9 mouse cellular contexts compared by ENCODE assay signal in the genomic region with DNA sequence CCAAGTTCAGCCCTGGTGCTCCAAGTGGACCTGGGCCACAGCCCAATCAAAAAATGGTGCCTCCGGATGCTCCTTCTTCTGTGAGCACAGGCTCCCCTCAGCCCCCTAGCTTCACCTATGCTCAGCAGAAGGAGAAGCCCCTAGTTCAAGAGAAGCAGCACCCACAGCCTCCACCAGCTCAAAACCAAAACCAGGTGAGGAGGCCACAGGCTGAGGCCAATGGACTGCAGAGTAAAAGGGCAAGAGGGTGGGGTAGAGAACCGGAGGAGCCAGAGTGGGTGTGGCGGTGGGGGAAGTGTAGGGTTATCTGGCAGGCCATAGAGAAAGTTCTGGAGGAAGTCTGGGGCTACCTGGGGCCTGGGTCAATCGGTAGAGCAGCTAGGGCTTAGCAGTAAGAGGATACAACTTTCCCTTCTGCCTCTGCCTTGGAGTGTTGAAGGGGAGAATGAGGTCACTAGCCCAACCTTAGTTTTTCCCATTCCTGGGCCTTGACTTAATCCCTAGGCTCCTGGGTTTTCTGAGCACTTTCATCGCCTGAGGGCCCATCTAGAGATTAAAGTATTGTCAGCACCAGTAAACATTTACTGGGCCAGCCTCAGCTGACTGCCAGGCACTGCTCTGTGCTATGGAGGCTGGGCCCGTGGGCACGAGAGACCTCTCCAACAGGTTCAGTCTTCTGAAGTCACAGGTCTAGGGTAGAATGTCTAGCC. TPM values are rescaled to one million over a fixed set of nuclear protein-coding genes. Genes with fewer than 3 reads are reported as not detected.
A peak's percentile ranks its signal among the peaks of the same experiment; 100 is the strongest.
DNase-seq lines count a peak whose midpoint lies in the region; ATAC-seq and TF ChIP-seq lines count a peak whose summit lies in the region.
"Had no signal": no experiment of that assay in that cellular context is flagged by ENCODE, and none has a peak within 500 bp of the region (broad histone marks: within the 10 kb centered on the region; RNA-seq: fewer than 3 reads in every experiment).

No protein-coding gene starts in this region.

- no peak for TF ChIP-seq CTCF in spleen, adult 2 months (IDR thresholded peaks at IDR 0.05; ENCODE audit: extremely low read depth, insufficient read depth, insufficient read length, insufficient replicate concordance)
- no peak for TF ChIP-seq CTCF in heart, postnatal 0 days (IDR thresholded peaks at IDR 0.05; ENCODE audit: low read depth)

- no peaks in the 10 kb centered on the region for H3K9me3 ChIP-seq in heart, postnatal 0 days (replicated peaks; ENCODE audit: control insufficient read depth, low read length)
- no peaks in the 10 kb centered on the region for H3K9me3 ChIP-seq in liver, embryonic 13.5 days (replicated peaks)
- no peaks in the 10 kb centered on the region for H3K9me3 ChIP-seq in stomach, embryonic 16.5 days (replicated peaks; ENCODE audit: control insufficient read depth, low read length)

- peak in 1 of 2 experiments; percentile 38 for DNase-seq in spleen, adult 2 months (ENCODE audit: low read depth in 1 of 2, low spot score in 2 of 2)
- no peak for DNase-seq in spleen, adult 12 weeks (ENCODE audit: low spot score)
- DNase-seq in heart, postnatal 0 days (ENCODE audit: low spot score), result no peak
- no peak for DNase-seq in liver, embryonic 13.5 days
- no peak for DNase-seq in thymus, postnatal 36 days
- DNase-seq in frontal cortex, postnatal 10 days (ENCODE audit: low spot score in 2 of 2), result no peak
- DNase-seq in layer of hippocampus, postnatal 14 days (ENCODE audit: low spot score in 2 of 2), result no peak

- no peak for TF ChIP-seq EP300 in heart, postnatal 0 days (IDR thresholded peaks at IDR 0.05; ENCODE audit: low read depth)

- no peaks in the 10 kb centered on the region for H3K27me3 ChIP-seq in spleen, adult 2 months (ENCODE audit: control insufficient read depth, insufficient read depth, low read length)
- no peaks in the 10 kb centered on the region for H3K27me3 ChIP-seq in heart, postnatal 0 days (ENCODE audit: control insufficient read depth, insufficient read depth, low read length)
- H3K27me3 ChIP-seq in liver, embryonic 13.5 days, result no peaks in the 10 kb centered on the region
- no peaks in the 10 kb centered on the region for H3K27me3 ChIP-seq in stomach, embryonic 16.5 days (ENCODE audit: control insufficient read depth, insufficient read depth, low read length)

- ATAC-seq in heart, postnatal 0 days (ENCODE audit: insufficient read depth, low read depth), result no peak
- ATAC-seq in liver, embryonic 13.5 days (ENCODE audit: low read depth), result no peak
- no peak for ATAC-seq in stomach, embryonic 16.5 days (ENCODE audit: insufficient read depth, low FRiP score)

- peak overlapping the region; percentile 92 for H3K4me2 ChIP-seq in heart, postnatal 0 days (ENCODE audit: low read depth, low read length)
- H3K4me2 ChIP-seq in liver, embryonic 13.5 days, result peak overlapping the region; percentile 85
- H3K4me2 ChIP-seq in stomach, embryonic 16.5 days (ENCODE audit: low read depth, low read length), result peak overlapping the region; percentile 95

- TF ChIP-seq POLR2A in spleen, adult 2 months (IDR thresholded peaks at IDR 0.05; ENCODE audit: low read depth, low read length), result no peak

- H3K36me3 ChIP-seq in spleen, adult 2 months (ENCODE audit: control insufficient read depth, insufficient read depth, low read length), result peaks cover 10% of the 10 kb centered on the region
- peaks cover 32% of the 10 kb centered on the region for H3K36me3 ChIP-seq in heart, postnatal 0 days (replicated peaks; ENCODE audit: control insufficient read depth, insufficient read depth, low read length)
- H3K36me3 ChIP-seq in liver, embryonic 13.5 days, result peaks cover 25% of the 10 kb centered on the region
- peaks cover 17% of the 10 kb centered on the region; the same call in 1 of the 2 replicates for H3K36me3 ChIP-seq in stomach, embryonic 16.5 days (ENCODE audit: control insufficient read depth, insufficient read depth, low read length)

- H3K4me1 ChIP-seq in spleen, adult 2 months (ENCODE audit: control insufficient read depth, insufficient read depth, insufficient read length), result peaks cover 21% of the 10 kb centered on the region; the same call in 1 of the 2 replicates
- H3K4me1 ChIP-seq in heart, postnatal 0 days (ENCODE audit: control insufficient read depth, insufficient read depth), result peaks cover 54% of the 10 kb centered on the region
- H3K4me1 ChIP-seq in liver, embryonic 13.5 days (replicated peaks), result peaks cover 58% of the 10 kb centered on the region
- peaks cover 53% of the 10 kb centered on the region for H3K4me1 ChIP-seq in stomach, embryonic 16.5 days (ENCODE audit: control insufficient read depth, insufficient read depth, low read length)

- 42% methylated on average over 7 of the region's 7 CpGs for WGBS in spleen, adult 2 months
- WGBS in heart, postnatal 0 days, result 25% methylated on average over 7 of the region's 7 CpGs
- 28% methylated on average over 7 of the region's 7 CpGs for WGBS in liver, embryonic 13.5 days (ENCODE audit: insufficient replicate concordance)
- WGBS in stomach, embryonic 16.5 days, result 58% methylated on average over 7 of the region's 7 CpGs

- peak overlapping the region; percentile 89; the same call in 1 of the 2 replicates for H3K4me3 ChIP-seq in spleen, adult 2 months (ENCODE audit: extremely low read depth, insufficient read depth, insufficient read length)
- H3K4me3 ChIP-seq in heart, postnatal 0 days (ENCODE audit: low read depth, low read length), result peak overlapping the region; percentile 93
- peak overlapping the region; percentile 70 for H3K4me3 ChIP-seq in liver, embryonic 13.5 days (replicated peaks)
- peak overlapping the region; percentile 83 for H3K4me3 ChIP-seq in stomach, embryonic 16.5 days (replicated peaks; ENCODE audit: low read length)

- H3K27ac ChIP-seq in spleen, adult 2 months (ENCODE audit: insufficient read depth, low read length), result peak overlapping the region; percentile 17
- peak overlapping the region; percentile 97 for H3K27ac ChIP-seq in heart, postnatal 0 days (ENCODE audit: low read depth)
- peak overlapping the region; percentile 40 for H3K27ac ChIP-seq in liver, embryonic 13.5 days
- 0 out of 2 replicates have a peak overlapping the region, but pooled peaks have one; percentile 38 for H3K27ac ChIP-seq in stomach, embryonic 16.5 days (ENCODE audit: low read length)

- peak overlapping the region; percentile 91 for H3K9ac ChIP-seq in heart, postnatal 0 days (replicated peaks; ENCODE audit: low read depth, low read length)
- peak overlapping the region; percentile 74 for H3K9ac ChIP-seq in liver, embryonic 13.5 days
- H3K9ac ChIP-seq in stomach, embryonic 16.5 days (ENCODE audit: low read length), result peak overlapping the region; percentile 96; the same call in 1 of the 2 replicates

RNA-seq across cellular contexts. Expression of a gene that starts 2.5 kb away (rescaled TPM):
- 184 and 228 TPM in 2 replicates for polyA plus RNA-seq in spleen, adult 2 months (2012; rRNA removed)
- 96.2 and 140 TPM in 2 replicates for total RNA-seq in heart, postnatal 0 days (2014; rRNA removed; ENCODE audit: low replicate concordance)
- 86.4 and 89.9 TPM in 2 replicates for polyA plus RNA-seq in heart, postnatal 0 days (2015; fragmentation: Nextera tagmentation; extraction: Ambion mirVana)
- 36.5 and 39.7 TPM in 2 replicates for polyA plus RNA-seq in liver, embryonic 13.5 days (2015; fragmentation: Nextera tagmentation; extraction: Ambion mirVana)
- polyA plus RNA-seq in stomach, embryonic 16.5 days (2015; fragmentation: Nextera tagmentation; extraction: Ambion mirVana), result 99.0 and 107 TPM in 2 replicates
- total RNA-seq in layer of hippocampus, postnatal 14 days (2021), result 10 to 100 TPM; 59.4 to 60.1 TPM

RNA-seq across cellular contexts. Expression of a gene that starts 21.1 kb away (rescaled TPM):
- polyA plus RNA-seq in spleen, adult 2 months (2012; rRNA removed), result 0.18 and 0.19 TPM in 2 replicates
- 0.35 TPM in 1 of 2 replicates, not detected in the other for total RNA-seq in heart, postnatal 0 days (2014; rRNA removed; ENCODE audit: low replicate concordance)
- polyA plus RNA-seq in heart, postnatal 0 days (2015; fragmentation: Nextera tagmentation; extraction: Ambion mirVana), result 0.33 and 0.48 TPM in 2 replicates
- 2.7 and 2.9 TPM in 2 replicates for polyA plus RNA-seq in liver, embryonic 13.5 days (2015; fragmentation: Nextera tagmentation; extraction: Ambion mirVana)
- polyA plus RNA-seq in stomach, embryonic 16.5 days (2015; fragmentation: Nextera tagmentation; extraction: Ambion mirVana), result 25.5 and 31.3 TPM in 2 replicates
- under 1 TPM; 0.57 to 0.71 TPM for total RNA-seq in layer of hippocampus, postnatal 14 days (2021)

RNA-seq across cellular contexts. Expression of a gene that starts 27.5 kb away (rescaled TPM):
- polyA plus RNA-seq in spleen, adult 2 months (2012; rRNA removed), result 0.06 and 0.15 TPM in 2 replicates
- 0.88 and 1.4 TPM in 2 replicates for total RNA-seq in heart, postnatal 0 days (2014; rRNA removed; ENCODE audit: low replicate concordance)
- polyA plus RNA-seq in heart, postnatal 0 days (2015; fragmentation: Nextera tagmentation; extraction: Ambion mirVana), result 0.08 TPM in 2 replicates
- 0.05 TPM in 2 replicates for polyA plus RNA-seq in liver, embryonic 13.5 days (2015; fragmentation: Nextera tagmentation; extraction: Ambion mirVana)
- polyA plus RNA-seq in stomach, embryonic 16.5 days (2015; fragmentation: Nextera tagmentation; extraction: Ambion mirVana), result 0.29 and 0.32 TPM in 2 replicates
- 10 to 100 TPM; 76.4 to 77.5 TPM for total RNA-seq in layer of hippocampus, postnatal 14 days (2021)
- total RNA-seq: hematopoietic stem cell, adult 5-6 weeks had no signal

RNA-seq across cellular contexts. Expression of a gene that starts 48.1 kb away (rescaled TPM):
- 0.13 and 0.69 TPM in 2 replicates for polyA plus RNA-seq in spleen, adult 2 months (2012; rRNA removed)
- total RNA-seq in heart, postnatal 0 days (2014; rRNA removed; ENCODE audit: low replicate concordance), result not detected in 2 replicates
- polyA plus RNA-seq in heart, postnatal 0 days (2015; fragmentation: Nextera tagmentation; extraction: Ambion mirVana), result not detected in 2 replicates
- not detected in 2 replicates for polyA plus RNA-seq in liver, embryonic 13.5 days (2015; fragmentation: Nextera tagmentation; extraction: Ambion mirVana)
- polyA plus RNA-seq in stomach, embryonic 16.5 days (2015; fragmentation: Nextera tagmentation; extraction: Ambion mirVana), result not detected in 2 replicates
- total RNA-seq in layer of hippocampus, postnatal 14 days (2021), result not detected
- total RNA-seq: hematopoietic stem cell, adult 5-6 weeks had no signal

RNA-seq across cellular contexts. Expression of a gene that starts 53.3 kb away (rescaled TPM):
- 0.07 and 0.13 TPM in 2 replicates for polyA plus RNA-seq in spleen, adult 2 months (2012; rRNA removed)
- total RNA-seq in heart, postnatal 0 days (2014; rRNA removed; ENCODE audit: low replicate concordance), result not detected in 2 replicates
- not detected in 2 replicates for polyA plus RNA-seq in heart, postnatal 0 days (2015; fragmentation: Nextera tagmentation; extraction: Ambion mirVana)
- not detected in 2 replicates for polyA plus RNA-seq in liver, embryonic 13.5 days (2015; fragmentation: Nextera tagmentation; extraction: Ambion mirVana)
- not detected in 2 replicates for polyA plus RNA-seq in stomach, embryonic 16.5 days (2015; fragmentation: Nextera tagmentation; extraction: Ambion mirVana)
- under 1 TPM in 1 of 2 experiments, not detected in 1; 0.36 TPM for total RNA-seq in layer of hippocampus, postnatal 14 days (2021)
- total RNA-seq: hematopoietic stem cell, adult 5-6 weeks had no signal

Comparison
In these comparisons a context has a peak if more than half of its experiments do, and no peak if none do; other contexts are left out.
1. H3K27ac ChIP-seq: peak in every context shown above with its lines; median percentile 97 in heart, postnatal 0 days; 40 in liver, embryonic 13.5 days; 38 in stomach, embryonic 16.5 days; 17 in spleen, adult 2 months.